Mouse (Mus musculus) thymus, postnatal 4 days (tissue): ENCODE results near the gene Slc7a12.

Experiments
- DNase-seq: peaks from one replicate; pipeline ENCODE4 v3.0.0; 2021

The Slc7a12 gene

DNA sequence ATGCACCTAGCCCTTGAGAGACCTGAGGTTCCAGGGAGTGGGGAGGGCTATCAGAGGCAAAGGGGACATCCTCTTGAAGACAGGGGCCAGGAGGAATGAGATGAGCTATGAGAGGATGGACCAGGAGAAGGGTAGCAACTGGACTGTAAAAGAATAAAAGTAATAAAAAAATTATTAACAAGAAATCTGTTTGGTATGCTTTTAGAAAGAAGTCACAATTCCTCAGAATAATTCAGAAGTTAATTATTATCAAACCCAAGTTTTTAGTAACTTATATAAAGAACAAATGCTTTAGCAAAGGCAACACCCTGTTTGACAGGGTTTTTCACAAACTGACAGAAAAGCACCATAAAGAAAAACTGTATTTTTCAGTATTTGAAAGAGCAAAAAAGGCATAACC lies at the start of gene Slc7a12:
Gene Slc7a12, plus strand, starts transcription at position 301 of the 400 bp plus-strand sequence.
- DNase-seq = no peak

DNA sequence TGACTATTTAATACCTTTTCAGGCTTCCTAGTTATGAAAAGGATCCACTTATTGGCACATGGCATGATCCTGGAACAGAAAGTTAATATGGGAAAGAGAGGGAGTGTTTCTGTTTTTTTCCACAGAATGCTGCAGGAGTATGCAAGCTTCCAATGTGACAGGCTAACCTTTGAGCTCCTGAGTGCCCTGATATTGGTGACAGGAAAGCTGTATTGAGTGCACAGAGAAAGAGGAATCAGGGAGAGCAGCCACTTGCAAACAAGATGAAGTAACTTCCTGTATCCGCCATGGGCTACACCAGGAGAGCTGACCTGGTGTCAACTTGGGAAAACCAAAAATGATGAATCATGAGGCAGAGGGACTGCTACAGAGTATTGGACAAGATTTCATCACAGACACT lies 48.1 kb upstream of the Slc7a12 start:
- no peak for DNase-seq

GRCm38 (mm10) chr3:14446015-14446414 lies 34.5 kb upstream of the Slc7a12 start:
- no peak for DNase-seq

DNA sequence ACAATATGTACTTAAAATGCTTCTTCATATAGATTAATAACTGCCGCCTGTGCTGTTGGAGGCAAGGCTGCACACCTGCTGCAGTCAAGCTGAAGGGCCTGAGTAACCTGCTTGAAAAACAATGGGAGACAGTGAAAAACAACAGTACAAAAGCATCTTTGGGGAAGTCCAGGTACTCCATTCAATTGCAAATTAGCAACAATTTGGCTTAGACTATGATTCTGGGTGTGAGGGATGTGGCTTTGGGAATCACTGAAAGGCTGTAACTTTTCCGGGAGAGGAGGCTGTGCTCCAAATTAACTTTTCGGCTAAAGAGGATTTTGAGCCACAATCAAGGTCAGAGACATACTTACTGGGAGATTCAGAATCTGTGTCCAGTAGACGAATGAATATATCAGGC lies 33.8 kb upstream of the Slc7a12 start:
- DNase-seq = no peak
